ENCODE assay signal across 9 mouse cellular contexts in genomic region chr11:51648566-51648965, GRCm38 (mm10). TPM values are rescaled to one million over a fixed set of nuclear protein-coding genes. Genes with fewer than 3 reads are reported as not detected.
DNase-seq lines count a peak whose midpoint lies in the region; ATAC-seq and TF ChIP-seq lines count a peak whose summit lies in the region.
"Had no signal": no experiment of that assay in that cellular context is flagged by ENCODE, and none has a peak within 500 bp of the region (broad histone marks: within the 10 kb centered on the region; RNA-seq: fewer than 3 reads in every experiment).

No protein-coding gene starts in this region.

- in situ Hi-C loops in ES-E14 (cut with MboI; ENCODE audit: low sequenced_read_pairs in 2 of 2, unreplicated experiment in 2 of 2), result no loop called here

- TF ChIP-seq EP300 in stomach, postnatal 0 days (optimal IDR thresholded peaks at IDR 0.05), result no peak

- ATAC-seq in hindbrain, embryonic 11.5 days (ENCODE audit: low FRiP score), result peak; percentile 69
- ATAC-seq in lung, embryonic 16.5 days (ENCODE audit: low read depth), result no peak
- no peak for ATAC-seq in stomach, postnatal 0 days (ENCODE audit: low FRiP score, low TSS enrichment)

- TF ChIP-seq CTCF in brain, embryonic 14.5 days (IDR thresholded peaks at IDR 0.05; ENCODE audit: borderline replicate concordance, extremely low read depth, insufficient read depth, insufficient read length), result no peak
- TF ChIP-seq CTCF in stomach, postnatal 0 days (IDR thresholded peaks at IDR 0.05; ENCODE audit: low read depth), result no peak

- DNase-seq in ES-E14 (ENCODE audit: low read depth, low spot score), result no peak
- DNase-seq in brain, embryonic 14.5 days (ENCODE audit: low read depth), result peak; percentile 57
- peak; percentile 83 for DNase-seq in hindbrain, embryonic 11.5 days (ENCODE audit: low spot score)
- DNase-seq in stomach, postnatal 0 days (ENCODE audit: low spot score), result no peak
- DNase-seq in T-cell, adult 2 months (ENCODE audit: low spot score), result no peak
- no peak for DNase-seq in right cerebral cortex, postnatal 36 days (ENCODE audit: low spot score in 2 of 2)
- DNase-seq in frontal cortex, postnatal 25 days (ENCODE audit: low spot score in 2 of 2), result no peak

- H3K27me3 ChIP-seq in hindbrain, embryonic 11.5 days (ENCODE audit: control insufficient read depth, insufficient read depth, low read length), result peaks cover 13% of the 10 kb centered on the region
- no peaks in the 10 kb centered on the region for H3K27me3 ChIP-seq in lung, embryonic 16.5 days (ENCODE audit: control insufficient read depth, insufficient read depth, low read depth, low read length)
- H3K27me3 ChIP-seq in stomach, postnatal 0 days (ENCODE audit: control insufficient read depth, insufficient read depth, low read length), result no peaks in the 10 kb centered on the region

- H3K4me2 ChIP-seq in hindbrain, embryonic 11.5 days (replicated peaks; ENCODE audit: low read depth, low read length), result no peak overlapping the region
- H3K4me2 ChIP-seq in lung, embryonic 16.5 days (ENCODE audit: low read depth, low read length), result peak overlapping the region; percentile 92
- H3K4me2 ChIP-seq in stomach, postnatal 0 days (replicated peaks; ENCODE audit: low read depth), result peak overlapping the region; percentile 97; the same call in 1 of the 2 replicates

- 12% methylated on average over 3 of the region's 3 CpGs for WGBS in hindbrain, embryonic 11.5 days
- WGBS in lung, embryonic 16.5 days, result 27% methylated on average over 3 of the region's 3 CpGs
- 24% methylated on average over 3 of the region's 3 CpGs for WGBS in stomach, postnatal 0 days

- peaks cover 11 to 34% of the 10 kb centered on the region in 2 experiments for H3K4me1 ChIP-seq in ES-E14 (ENCODE audit: control insufficient read depth in 2 of 2, insufficient read depth in 2 of 2, low read length in 2 of 2, poor library complexity in 1 of 2)
- H3K4me1 ChIP-seq in hindbrain, embryonic 11.5 days (replicated peaks; ENCODE audit: control insufficient read depth, insufficient read depth, low read length), result peaks cover 19% of the 10 kb centered on the region
- peaks cover 29% of the 10 kb centered on the region for H3K4me1 ChIP-seq in lung, embryonic 16.5 days (replicated peaks; ENCODE audit: control insufficient read depth, insufficient read depth, low read length)
- peaks cover 3% of the 10 kb centered on the region; the same call in 1 of the 2 replicates for H3K4me1 ChIP-seq in stomach, postnatal 0 days (replicated peaks; ENCODE audit: control insufficient read depth, insufficient read depth)

- peaks cover 28% of the 10 kb centered on the region for H3K36me3 ChIP-seq in ES-E14 (ENCODE audit: control insufficient read depth, insufficient read depth, low read length, poor library complexity, severe bottlenecking)
- H3K36me3 ChIP-seq in hindbrain, embryonic 11.5 days (ENCODE audit: control insufficient read depth, insufficient read depth, low read length), result no peaks in the 10 kb centered on the region
- H3K36me3 ChIP-seq in lung, embryonic 16.5 days (ENCODE audit: control insufficient read depth, insufficient read depth, low read length), result peaks cover 4% of the 10 kb centered on the region
- H3K36me3 ChIP-seq in stomach, postnatal 0 days (ENCODE audit: control insufficient read depth, insufficient read depth, low read length), result no peaks in the 10 kb centered on the region; the same call in 1 of the 2 replicates

- peak overlapping the region; percentile 67 for H3K27ac ChIP-seq in ES-E14 (ENCODE audit: insufficient read depth, low read depth, low read length, poor library complexity, severe bottlenecking)
- no peak overlapping the region for H3K27ac ChIP-seq in hindbrain, embryonic 11.5 days (ENCODE audit: low read depth, low read length)
- peak overlapping the region; percentile 79 for H3K27ac ChIP-seq in lung, embryonic 16.5 days (ENCODE audit: low read length)
- H3K27ac ChIP-seq in stomach, postnatal 0 days (replicated peaks), result 0 out of 2 replicates have a peak overlapping the region, but pooled peaks have one; percentile 18
- H3K27ac ChIP-seq: macrophage had no signal

- TF ChIP-seq POLR2A in brain, embryonic 14.5 days (IDR thresholded peaks at IDR 0.05; ENCODE audit: borderline replicate concordance, extremely low read depth, insufficient read depth, insufficient read length, poor library complexity, severe bottlenecking), result no peak

- H3K4me3 ChIP-seq in ES-E14 (ENCODE audit: insufficient read depth in 1 of 2, low read depth in 1 of 2, low read length in 2 of 2, poor library complexity in 1 of 2, severe bottlenecking in 1 of 2), result peak overlapping the region; percentile 77 to 83
- H3K4me3 ChIP-seq in hindbrain, embryonic 11.5 days (ENCODE audit: low read depth, low read length), result no peak overlapping the region
- H3K4me3 ChIP-seq in lung, embryonic 16.5 days (ENCODE audit: low read length), result peak overlapping the region; percentile 78
- H3K4me3 ChIP-seq in stomach, postnatal 0 days (ENCODE audit: low read depth, low read length), result no peak overlapping the region

- peak overlapping the region; percentile 33; the same call in 1 of the 2 replicates for H3K9ac ChIP-seq in ES-E14 (ENCODE audit: insufficient read depth, low read depth, low read length, poor library complexity, severe bottlenecking)
- H3K9ac ChIP-seq in hindbrain, embryonic 11.5 days (ENCODE audit: low read depth, low read length), result no peak overlapping the region
- peak overlapping the region; percentile 90 for H3K9ac ChIP-seq in lung, embryonic 16.5 days (ENCODE audit: low read length)
- 0 out of 2 replicates have a peak overlapping the region, but pooled peaks have one; percentile 27 for H3K9ac ChIP-seq in stomach, postnatal 0 days (ENCODE audit: low read length)

- H3K9me3 ChIP-seq in ES-E14 (ENCODE audit: control insufficient read depth, insufficient read depth, low read depth, low read length), result no peaks in the 10 kb centered on the region
- H3K9me3 ChIP-seq in hindbrain, embryonic 11.5 days (ENCODE audit: control insufficient read depth, low read length), result no peaks in the 10 kb centered on the region
- H3K9me3 ChIP-seq in lung, embryonic 16.5 days (ENCODE audit: control insufficient read depth, low read length), result no peaks in the 10 kb centered on the region
- H3K9me3 ChIP-seq in stomach, postnatal 0 days (ENCODE audit: control insufficient read depth, low read length), result no peaks in the 10 kb centered on the region

TF ChIP-seq in ES-E14, 5 proteins besides CTCF, POLR2A, EP300 and RAD21:
- TF ChIP-seq CHD2 (IDR thresholded peaks at IDR 0.05; ENCODE audit: low read depth, low read length), result no peak
- no peak for TF ChIP-seq MAFK (IDR thresholded peaks at IDR 0.05; ENCODE audit: insufficient read depth, low read depth, low read length)
- TF ChIP-seq HCFC1 (IDR thresholded peaks at IDR 0.05; ENCODE audit: borderline replicate concordance, insufficient read depth, low read length), result no peak
- no peak for TF ChIP-seq ZNF384 (IDR thresholded peaks at IDR 0.05; ENCODE audit: low read depth, low read length)
- TF ChIP-seq ZC3H11A (IDR thresholded peaks at IDR 0.05; ENCODE audit: borderline replicate concordance, low read depth, low read length), result no peak

RNA-seq across cellular contexts. Expression of gene N4bp3, which starts 2.1 kb away (rescaled TPM):
- total RNA-seq in ES-E14 (2012; rRNA removed), result 23.7 and 43.8 TPM in 2 replicates
- 7.5 and 11.2 TPM in 2 replicates for polyA plus RNA-seq in brain, embryonic 14.5 days (2012; rRNA removed)
- 6.6 and 6.9 TPM in 2 replicates for polyA plus RNA-seq in hindbrain, embryonic 11.5 days (2014; fragmentation: Nextera tagmentation; extraction: Ambion mirVana)
- polyA plus RNA-seq in lung, embryonic 16.5 days (2015; fragmentation: Nextera tagmentation; extraction: Ambion mirVana), result 43.4 and 43.5 TPM in 2 replicates
- 16.1 and 16.8 TPM in 2 replicates for polyA plus RNA-seq in stomach, postnatal 0 days (2015; fragmentation: Nextera tagmentation; extraction: Ambion mirVana)

RNA-seq across cellular contexts. Expression of gene D930048N14Rik, which starts 2.2 kb away (rescaled TPM):
- 4.1 and 12.2 TPM in 2 replicates for total RNA-seq in ES-E14 (2012; rRNA removed)
- 2.1 and 2.3 TPM in 2 replicates for polyA plus RNA-seq in brain, embryonic 14.5 days (2012; rRNA removed)
- polyA plus RNA-seq in hindbrain, embryonic 11.5 days (2014; fragmentation: Nextera tagmentation; extraction: Ambion mirVana), result 0.73 and 1.2 TPM in 2 replicates
- 4.0 and 4.5 TPM in 2 replicates for polyA plus RNA-seq in lung, embryonic 16.5 days (2015; fragmentation: Nextera tagmentation; extraction: Ambion mirVana)
- polyA plus RNA-seq in stomach, postnatal 0 days (2015; fragmentation: Nextera tagmentation; extraction: Ambion mirVana), result 2.0 and 2.3 TPM in 2 replicates

RNA-seq across cellular contexts. Expression of gene Rmnd5b, which starts 12.9 kb away (rescaled TPM):
- 41.1 and 96.5 TPM in 2 replicates for total RNA-seq in ES-E14 (2012; rRNA removed)
- 70.7 and 84.3 TPM in 2 replicates for polyA plus RNA-seq in brain, embryonic 14.5 days (2012; rRNA removed)
- 42.5 and 43.7 TPM in 2 replicates for polyA plus RNA-seq in hindbrain, embryonic 11.5 days (2014; fragmentation: Nextera tagmentation; extraction: Ambion mirVana)
- 41.1 and 41.8 TPM in 2 replicates for polyA plus RNA-seq in lung, embryonic 16.5 days (2015; fragmentation: Nextera tagmentation; extraction: Ambion mirVana)
- 34.6 and 35.3 TPM in 2 replicates for polyA plus RNA-seq in stomach, postnatal 0 days (2015; fragmentation: Nextera tagmentation; extraction: Ambion mirVana)

RNA-seq across cellular contexts. Expression of gene Nhp2, which starts 29.0 kb away (rescaled TPM):
- total RNA-seq in ES-E14 (2012; rRNA removed), result 452 and 461 TPM in 2 replicates
- polyA plus RNA-seq in brain, embryonic 14.5 days (2012; rRNA removed), result 69.2 and 78.5 TPM in 2 replicates
- 154 and 156 TPM in 2 replicates for polyA plus RNA-seq in hindbrain, embryonic 11.5 days (2014; fragmentation: Nextera tagmentation; extraction: Ambion mirVana)
- 111 and 116 TPM in 2 replicates for polyA plus RNA-seq in lung, embryonic 16.5 days (2015; fragmentation: Nextera tagmentation; extraction: Ambion mirVana)
- 134 and 144 TPM in 2 replicates for polyA plus RNA-seq in stomach, postnatal 0 days (2015; fragmentation: Nextera tagmentation; extraction: Ambion mirVana)

RNA-seq across cellular contexts. Expression of gene 0610009B22Rik, which starts 40.1 kb away (rescaled TPM):
- 21.7 and 38.8 TPM in 2 replicates for total RNA-seq in ES-E14 (2012; rRNA removed)
- polyA plus RNA-seq in brain, embryonic 14.5 days (2012; rRNA removed), result 44.6 and 59.5 TPM in 2 replicates
- 108 and 110 TPM in 2 replicates for polyA plus RNA-seq in hindbrain, embryonic 11.5 days (2014; fragmentation: Nextera tagmentation; extraction: Ambion mirVana)
- 103 and 104 TPM in 2 replicates for polyA plus RNA-seq in lung, embryonic 16.5 days (2015; fragmentation: Nextera tagmentation; extraction: Ambion mirVana)
- 95.2 and 103 TPM in 2 replicates for polyA plus RNA-seq in stomach, postnatal 0 days (2015; fragmentation: Nextera tagmentation; extraction: Ambion mirVana)

Comparison
In these comparisons a context has a peak if more than half of its experiments do, and no peak if none do; other contexts are left out.
1. DNase-seq: peak in brain, embryonic 14.5 days (single experiment) and hindbrain, embryonic 11.5 days (single experiment); none in ES-E14 (single experiment), stomach, postnatal 0 days (single experiment), T-cell, adult 2 months (single experiment), right cerebral cortex, postnatal 36 days (0 of 2) and frontal cortex, postnatal 25 days (0 of 2).
2. H3K4me3 ChIP-seq: peak in ES-E14 (2 of 2) and lung, embryonic 16.5 days (single experiment); none in hindbrain, embryonic 11.5 days (single experiment) and stomach, postnatal 0 days (single experiment).